Mouse (Mus musculus) ZHBTc4 (cell line): ENCODE measurements around the gene 1700025C18Rik.

Experiments
- DNase-seq: peaks from one replicate; pipeline ENCODE4 v3.0.0-alpha.2; 2011; ENCODE audit warnings: low read depth, low spot score

The 1700025C18Rik gene

DNA sequence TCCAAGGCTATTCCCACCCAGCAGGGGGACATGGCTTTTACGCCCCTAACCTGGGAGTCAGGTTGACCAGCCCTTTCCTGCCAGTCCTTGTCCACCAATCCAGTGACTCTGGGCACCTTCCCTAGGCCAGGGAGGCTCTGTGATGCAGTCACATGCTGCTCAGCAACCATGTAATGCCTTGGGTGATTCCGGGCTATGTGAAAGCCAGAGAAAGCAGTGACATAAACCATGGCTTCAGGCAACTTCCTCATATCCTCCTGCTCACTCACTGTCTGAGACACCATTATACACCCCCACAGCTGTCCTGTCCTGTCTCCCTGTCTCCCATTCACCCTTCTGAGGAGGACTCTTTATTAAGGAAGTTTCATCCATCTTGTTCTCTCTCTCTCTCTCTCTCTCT, at the start of gene 1700025C18Rik:
Gene 1700025C18Rik (minus strand): TSS at position 101 of the 400 bp plus-strand sequence.
- DNase-seq, result no peak

- DNase-seq, result peak; percentile 63
Observed at GRCm38 (mm10) chr2:165136049-165136448, 45.5 kb upstream of the 1700025C18Rik start.

GRCm38 (mm10) chr2:165133566-165133965, 43.0 kb upstream of the 1700025C18Rik start:
- DNase-seq, result peak; percentile 69

DNA sequence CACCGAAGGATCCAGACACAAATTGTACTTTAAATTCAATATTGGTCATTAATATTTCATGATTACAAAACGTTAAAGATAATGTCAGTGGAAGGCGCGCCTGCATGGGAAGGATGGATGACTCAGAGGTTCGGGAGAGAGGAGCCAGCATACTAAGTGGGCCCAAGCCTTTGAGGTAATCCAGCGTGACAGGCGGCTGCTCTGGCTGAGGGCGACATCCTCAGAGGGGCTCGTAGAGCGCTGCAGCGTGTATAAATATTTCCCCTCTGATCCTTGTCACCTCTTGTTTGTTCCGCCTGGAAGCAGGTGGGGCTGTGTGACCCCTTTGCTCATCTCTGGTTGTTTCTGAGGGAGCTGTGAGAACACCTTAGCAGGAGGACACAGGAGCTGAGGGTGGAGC, 40.9 kb upstream of the 1700025C18Rik start:
- no peak for DNase-seq

DNA sequence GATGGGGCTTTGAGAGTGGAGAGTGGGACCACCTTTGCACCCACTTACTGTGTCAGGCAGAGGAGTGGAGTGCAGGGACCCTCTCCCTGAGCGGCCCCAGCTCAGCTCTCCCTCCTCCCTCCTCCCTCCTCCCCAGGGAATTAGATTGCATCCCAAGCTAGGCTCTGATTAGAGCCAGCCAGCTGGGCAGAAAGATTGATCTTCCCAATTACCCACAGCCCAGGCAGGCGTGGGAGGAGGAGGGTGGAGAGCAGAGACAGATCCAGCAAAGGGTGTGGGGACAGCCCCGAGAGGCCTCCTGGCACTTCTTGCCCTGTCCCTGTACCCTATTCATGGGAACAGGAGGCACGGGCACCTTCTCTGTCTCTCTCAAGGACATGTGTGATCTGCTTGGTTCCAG, 38.6 kb upstream of the 1700025C18Rik start:
- DNase-seq, result no peak

GRCm38 (mm10) chr2:165126896-165127562, 36.5 kb upstream of the 1700025C18Rik start:
- no peak for DNase-seq

DNA sequence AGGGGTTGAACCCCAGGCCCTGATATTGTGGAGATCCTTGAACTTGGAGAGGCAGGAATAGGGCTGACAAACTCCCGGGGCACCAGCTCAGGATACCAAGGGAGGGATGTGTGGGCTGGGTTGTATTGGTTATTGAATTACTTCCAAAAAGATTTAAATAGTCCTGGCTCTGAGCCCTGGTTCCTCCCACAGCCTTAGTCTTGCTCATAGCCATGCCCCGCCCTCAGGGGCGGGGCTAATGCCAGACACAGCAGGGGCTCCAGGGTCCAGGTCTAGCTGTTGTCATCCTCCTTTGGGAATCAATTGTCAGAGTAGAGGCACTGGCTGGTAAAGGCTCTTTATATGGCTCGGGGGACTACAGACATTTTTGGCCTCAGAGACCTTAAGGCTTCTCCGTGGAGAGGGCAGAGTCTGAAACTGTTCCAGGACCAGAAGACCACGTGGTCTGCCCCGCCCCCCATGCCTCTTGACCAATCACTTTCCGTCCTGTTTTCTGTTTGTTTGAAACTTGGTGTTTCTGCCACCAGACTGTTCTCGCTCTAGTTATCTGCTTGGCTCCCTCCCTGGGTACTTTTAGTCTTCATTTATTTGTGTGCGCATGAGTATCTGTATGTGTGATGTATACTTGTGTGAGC, 30.8 kb upstream of the 1700025C18Rik start:
- peak; percentile 80 for DNase-seq

GRCm38 (mm10) chr2:165120765-165121164, 30.2 kb upstream of the 1700025C18Rik start:
- no peak for DNase-seq

- peak; percentile 91 for DNase-seq
Observed at GRCm38 (mm10) chr2:165113733-165114132, 23.2 kb upstream of the 1700025C18Rik start.

- peak; percentile 95 for DNase-seq
Observed at GRCm38 (mm10) chr2:165112149-165112548, 21.6 kb upstream of the 1700025C18Rik start.

DNA sequence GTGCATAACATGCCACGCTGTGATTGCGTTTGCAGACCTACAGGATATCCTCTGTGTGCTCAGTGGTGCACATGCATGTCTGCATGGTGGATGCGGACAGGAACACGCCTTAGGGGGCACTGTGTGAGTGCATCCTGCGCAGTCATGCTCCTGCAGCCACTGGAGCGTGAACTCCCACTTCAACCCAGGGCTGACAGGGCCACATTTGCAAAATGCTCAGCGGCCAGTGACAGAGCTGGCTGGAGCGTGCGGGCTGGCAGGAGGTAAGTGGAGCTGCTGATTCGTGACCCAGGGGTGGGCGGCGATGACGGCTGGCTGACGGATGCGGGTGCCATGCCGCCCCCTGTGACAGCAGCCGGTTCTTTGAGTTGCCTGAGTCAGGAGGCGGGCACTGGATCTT, 16.0 kb upstream of the 1700025C18Rik start:
- DNase-seq, result no peak

DNA sequence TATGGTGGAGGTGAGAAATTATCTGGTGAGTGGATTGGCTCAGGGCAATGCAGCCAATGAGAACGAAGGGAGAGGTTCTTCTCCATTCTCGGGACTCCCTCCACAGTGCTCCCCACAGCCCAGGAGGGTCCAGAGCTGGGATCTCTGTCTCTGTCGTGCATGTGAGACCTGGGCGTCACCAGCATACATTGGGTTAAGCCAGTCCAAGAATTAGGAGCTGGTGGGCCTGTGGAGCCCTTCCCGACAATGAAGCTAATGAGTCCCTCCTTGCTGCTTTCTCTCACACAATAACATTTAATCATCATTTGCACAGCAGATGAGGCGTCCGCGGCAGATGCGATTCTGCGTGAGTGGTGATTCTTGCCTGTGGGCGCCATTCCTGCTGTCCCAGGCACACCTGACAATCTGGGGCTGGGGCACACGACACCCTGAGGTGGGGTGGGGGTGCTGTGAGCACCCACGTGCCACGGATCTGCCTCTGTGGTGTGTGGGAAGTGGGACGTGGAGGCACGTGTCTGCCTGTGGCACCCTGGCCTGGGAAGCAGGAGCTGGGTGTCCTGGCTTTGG, 15.0 kb upstream of the 1700025C18Rik start:
- no peak for DNase-seq

- no peak for DNase-seq
Observed at GRCm38 (mm10) chr2:165102920-165103319, 12.4 kb upstream of the 1700025C18Rik start.

GRCm38 (mm10) chr2:165100749-165101148, 10.2 kb upstream of the 1700025C18Rik start:
- no peak for DNase-seq

DNA sequence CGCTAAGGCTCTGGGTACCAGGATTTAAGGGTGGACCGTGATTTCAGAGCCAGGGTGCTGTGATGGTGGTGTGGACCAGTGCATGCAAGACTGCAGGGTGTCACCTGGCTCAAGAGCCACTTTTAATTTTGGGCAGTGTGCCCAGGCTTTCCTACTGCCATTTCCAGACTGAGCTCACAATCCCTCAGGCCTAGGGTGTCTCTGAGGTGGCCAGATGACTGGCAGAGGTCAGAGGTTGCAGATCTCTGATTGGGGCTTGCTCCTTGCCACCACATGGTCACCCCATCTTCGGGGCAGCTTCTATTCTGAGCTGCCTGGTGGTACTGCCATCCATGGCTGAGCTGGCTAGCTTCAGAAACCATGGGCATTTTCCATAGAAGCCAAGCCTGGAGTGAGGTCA, 8.3 kb upstream of the 1700025C18Rik start:
- no peak for DNase-seq

DNA sequence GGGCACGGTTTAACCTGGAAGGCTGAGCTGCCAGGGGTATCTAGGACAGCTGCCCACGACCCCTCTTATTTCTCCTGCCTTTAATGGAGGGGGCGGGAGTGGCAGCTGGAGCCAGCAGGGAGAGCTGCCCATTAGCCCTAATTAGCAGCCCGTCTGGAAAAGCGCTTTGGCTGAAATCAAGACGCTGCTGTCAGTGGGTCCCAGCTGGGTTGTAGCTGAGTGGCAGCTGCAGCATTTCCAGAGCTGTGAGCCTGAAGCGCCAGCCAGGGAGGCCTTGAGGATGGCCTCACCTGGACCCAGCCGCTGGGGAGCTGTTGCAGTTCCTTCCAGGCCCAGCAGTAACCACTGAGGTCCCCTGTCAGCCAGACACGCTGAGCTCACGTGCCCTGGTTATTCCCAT, 5.8 kb upstream of the 1700025C18Rik start:
- DNase-seq, result no peak

- DNase-seq, result no peak
Observed at GRCm38 (mm10) chr2:165092393-165092792, 1.8 kb upstream of the 1700025C18Rik start.

GRCm38 (mm10) chr2:165091433-165091965, 949 bp upstream of the 1700025C18Rik start:
- DNase-seq, result no peak

- no peak for DNase-seq
Observed at GRCm38 (mm10) chr2:165089470-165089869, 1.1 kb downstream of the 1700025C18Rik start.

- no peak for DNase-seq
Observed at GRCm38 (mm10) chr2:165086634-165087033, 3.9 kb downstream of the 1700025C18Rik start.

GRCm38 (mm10) chr2:165081257-165081656, 9.3 kb downstream of the 1700025C18Rik start:
- no peak for DNase-seq

- DNase-seq, result peak; percentile 23
Observed at GRCm38 (mm10) chr2:165080657-165081056, 9.9 kb downstream of the 1700025C18Rik start.

GRCm38 (mm10) chr2:165078605-165079004, 11.9 kb downstream of the 1700025C18Rik start:
- no peak for DNase-seq
